Mouse (Mus musculus) kidney, adult 2 months (tissue): Measurements from ENCODE around the gene Six2. TPM values are rescaled to one million over a fixed set of nuclear protein-coding genes. Genes with fewer than 3 reads are reported as not detected.

ENCODE experiments used
- DNase-seq: peaks from one replicate; pipeline ENCODE4 v3.0.0; 2021
- H3K27ac ChIP-seq: fragments of 200-500 bp; 2 replicates; pipeline ENCODE4 v1.5.1; 2012; ENCODE audit warnings: low read depth, low read length, control low read depth, inconsistent platforms; ENCODE audit not compliant: insufficient read depth
- H3K27me3 ChIP-seq: fragments of 200-500 bp; replicated peaks from 2 replicates; pipeline ENCODE4 v1.6.1; 2012; ENCODE audit warnings: mild to moderate bottlenecking, moderate library complexity, low read length, inconsistent platforms; ENCODE audit not compliant: control insufficient read depth, insufficient read depth
- H3K36me3 ChIP-seq: fragments of 200-500 bp; 2 replicates; pipeline ENCODE4 v1.6.1; 2012; ENCODE audit warnings: mild to moderate bottlenecking, moderate library complexity, low read length, inconsistent platforms; ENCODE audit not compliant: control insufficient read depth, insufficient read depth
- H3K4me1 ChIP-seq: fragments of 200-500 bp; 2 replicates; pipeline ENCODE4 v1.6.1; 2011; ENCODE audit warnings: low read length; ENCODE audit not compliant: control insufficient read depth, insufficient read depth
- H3K4me3 ChIP-seq: fragments of 200-500 bp; 2 replicates; pipeline ENCODE4 v1.5.1; 2011; ENCODE audit warnings: mild to moderate bottlenecking, low read depth, low read length, control low read depth; ENCODE audit not compliant: insufficient read depth
- CTCF ChIP-seq: fragments of 200-500 bp; conservative IDR thresholded peaks from 2 replicates; pipeline ENCODE4 v1.5.1; 2011; ENCODE audit warnings: low read depth, mild to moderate bottlenecking, control low read depth, low read length, moderate library complexity, mixed read lengths; ENCODE audit not compliant: insufficient read depth, insufficient read length
- POLR2A ChIP-seq: fragments of 200-500 bp; IDR thresholded peaks from one replicate; pipeline ENCODE4 v1.6.1; 2011; ENCODE audit warnings: low read depth, low read length, control low read depth
- WGBS: fragments of 180-500 bp; shearing (Covaris S2); methylation state at CpG from one replicate; pipeline ENCODE4 v1.1.7; 2018; 5-methylcytosine and 5-hydroxymethylcytosine counted together
- polyA plus RNA-seq: library from polyadenylated mRNA; depleted of rRNA; stranded (reverse); fragments of >200 nt; gene quantifications from 2 replicates; pipeline ENCODE4 v1.2.3, GENCODE M21; 2012

Six2 gene
- polyA plus RNA-seq, 1 experiment: 0.11 TPM

DNA sequence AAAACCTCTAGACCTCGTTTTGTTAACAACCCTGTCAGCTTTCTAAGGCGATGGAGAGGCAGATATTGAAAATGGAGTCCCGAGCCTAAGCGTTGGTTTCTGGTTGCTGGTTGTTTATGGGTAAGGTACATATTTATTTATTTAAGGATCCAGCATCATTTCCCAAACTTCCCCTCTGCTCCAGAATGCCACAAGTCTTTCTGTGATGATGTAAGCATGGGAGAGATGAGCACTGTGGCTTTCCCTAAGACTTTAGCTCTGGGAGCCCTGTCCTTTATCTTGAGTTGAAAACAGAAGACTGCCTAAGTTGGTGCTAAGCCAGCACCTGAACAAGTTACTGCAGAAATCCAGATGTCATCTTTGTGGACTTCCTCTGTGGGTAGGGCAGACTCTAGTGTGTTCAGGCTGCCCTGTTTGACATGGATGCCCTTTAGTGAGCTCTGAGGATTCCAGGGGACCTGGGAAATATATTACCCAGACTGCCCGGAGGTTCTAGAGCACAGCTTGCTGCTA is 1.8 kb upstream of the Six2 start:
- Histone ChIP-seq H3K36me3 (no peaks in the 10 kb centered on the region), H3K27ac (no peak overlapping the region), H3K4me1 (peaks cover 5% of the 10 kb centered on the region; the same call in 1 of the 2 replicates), H3K27me3 (peaks cover 11% of the 10 kb centered on the region), H3K4me3 (no peak overlapping the region)
- 48% methylated on average over 5 of the region's 5 CpGs for WGBS
- no peak for TF ChIP-seq POLR2A
- no peak for TF ChIP-seq CTCF
- DNase-seq: no peak

DNA sequence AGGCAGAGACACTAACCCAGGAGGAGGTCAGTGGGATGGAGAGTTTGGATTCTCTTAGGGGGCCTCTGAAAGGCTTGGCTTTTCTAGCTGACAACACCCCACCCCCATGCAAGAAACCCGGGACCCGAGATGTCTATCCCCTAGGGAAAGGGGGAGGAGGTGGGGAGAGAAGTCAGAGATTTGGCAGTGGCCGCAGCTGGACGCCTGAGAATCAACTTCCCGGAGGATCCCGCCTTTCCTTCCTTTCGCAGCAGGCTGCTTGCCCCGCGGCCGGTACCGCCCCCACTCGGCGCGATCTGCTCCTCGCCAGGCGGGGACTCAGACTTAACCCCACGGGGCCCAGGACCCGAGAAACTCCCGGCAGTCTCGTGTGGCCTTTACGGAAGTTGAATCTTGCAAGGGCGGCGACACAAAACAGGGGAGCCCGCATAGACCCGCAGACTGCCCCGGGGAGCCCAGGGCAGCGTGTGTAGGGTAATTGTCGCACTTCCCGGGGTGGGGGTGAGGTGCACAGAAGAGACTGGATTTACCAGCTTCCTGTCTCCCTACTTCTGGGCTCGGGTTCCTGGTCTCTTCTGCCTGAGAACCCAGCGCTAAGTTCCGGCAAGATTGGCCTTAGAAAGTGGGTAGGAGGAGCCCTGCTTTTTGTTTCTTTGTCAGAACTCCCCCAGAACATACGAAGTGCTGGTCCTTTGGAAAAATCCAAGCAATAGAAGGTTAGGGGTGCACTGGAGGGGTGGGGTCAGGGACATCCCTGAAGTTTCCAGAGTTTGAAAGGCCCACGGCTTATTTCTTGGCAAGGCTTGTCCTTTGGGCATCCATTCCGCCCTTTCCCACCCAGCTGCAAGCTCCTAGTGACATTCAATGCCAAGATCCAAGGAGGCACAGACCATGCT is 1.1 kb upstream of the Six2 start:
- Histone ChIP-seq H3K27ac (no peak overlapping the region), H3K4me3 (peak overlapping the region; percentile 24), H3K36me3 (no peaks in the 10 kb centered on the region), H3K4me1 (peaks cover 5% of the 10 kb centered on the region; the same call in 1 of the 2 replicates), H3K27me3 (peaks cover 9% of the 10 kb centered on the region)
- DNase-seq: peak; percentile 17
- TF ChIP-seq POLR2A: no peak
- TF ChIP-seq CTCF: no peak
- 4% methylated on average over 35 of the region's 35 CpGs for WGBS

DNA sequence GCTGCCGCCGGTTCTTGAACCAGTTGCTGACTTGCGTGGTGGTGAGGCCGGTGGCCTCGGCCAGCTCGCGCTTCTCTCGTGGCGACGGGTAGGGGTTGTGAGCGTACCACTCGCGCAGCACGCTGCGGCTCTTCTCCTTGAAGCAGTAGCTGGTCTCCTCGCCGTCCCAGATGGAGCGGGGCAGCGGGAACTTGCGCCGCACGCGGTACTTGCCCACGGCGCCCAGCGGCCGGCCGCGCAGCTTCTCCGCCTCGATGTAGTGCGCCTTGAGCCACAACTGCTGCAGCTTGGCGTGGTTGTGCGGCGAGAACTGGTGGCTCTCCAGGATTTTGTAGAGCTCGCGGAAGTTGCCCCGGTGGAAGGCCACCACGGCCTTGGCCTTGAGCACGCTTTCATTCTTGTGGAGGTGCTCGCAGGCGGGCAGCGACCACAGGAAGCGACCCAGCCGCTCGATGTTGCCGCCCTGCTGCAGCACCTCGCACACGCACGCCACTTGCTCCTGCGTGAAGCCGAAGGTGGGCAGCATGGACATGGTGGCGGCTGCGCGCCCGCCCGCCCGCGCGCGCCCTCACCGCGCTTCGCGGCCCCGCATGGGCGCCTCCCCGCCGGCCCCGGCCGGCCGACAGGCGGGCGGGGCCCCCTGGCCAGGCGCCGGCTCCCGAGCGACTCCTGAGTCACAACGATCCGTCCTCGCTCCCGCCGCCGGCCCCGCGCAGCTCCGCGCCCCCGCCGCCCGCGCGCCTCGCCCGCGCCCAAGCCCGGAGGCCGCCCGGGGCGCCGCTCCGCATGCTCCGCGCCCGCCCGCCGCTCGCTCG is 446 bp downstream of the Six2 start:
- Histone ChIP-seq H3K4me1 (peaks cover 5% of the 10 kb centered on the region; the same call in 1 of the 2 replicates), H3K36me3 (no peaks in the 10 kb centered on the region), H3K27me3 (peaks cover 9% of the 10 kb centered on the region), H3K27ac (no peak overlapping the region), H3K4me3 (peak overlapping the region; percentile 47)
- 3% methylated on average over 100 of the region's 109 CpGs for WGBS
- no peak for DNase-seq
- TF ChIP-seq CTCF: no peak
- TF ChIP-seq POLR2A: no peak

DNA sequence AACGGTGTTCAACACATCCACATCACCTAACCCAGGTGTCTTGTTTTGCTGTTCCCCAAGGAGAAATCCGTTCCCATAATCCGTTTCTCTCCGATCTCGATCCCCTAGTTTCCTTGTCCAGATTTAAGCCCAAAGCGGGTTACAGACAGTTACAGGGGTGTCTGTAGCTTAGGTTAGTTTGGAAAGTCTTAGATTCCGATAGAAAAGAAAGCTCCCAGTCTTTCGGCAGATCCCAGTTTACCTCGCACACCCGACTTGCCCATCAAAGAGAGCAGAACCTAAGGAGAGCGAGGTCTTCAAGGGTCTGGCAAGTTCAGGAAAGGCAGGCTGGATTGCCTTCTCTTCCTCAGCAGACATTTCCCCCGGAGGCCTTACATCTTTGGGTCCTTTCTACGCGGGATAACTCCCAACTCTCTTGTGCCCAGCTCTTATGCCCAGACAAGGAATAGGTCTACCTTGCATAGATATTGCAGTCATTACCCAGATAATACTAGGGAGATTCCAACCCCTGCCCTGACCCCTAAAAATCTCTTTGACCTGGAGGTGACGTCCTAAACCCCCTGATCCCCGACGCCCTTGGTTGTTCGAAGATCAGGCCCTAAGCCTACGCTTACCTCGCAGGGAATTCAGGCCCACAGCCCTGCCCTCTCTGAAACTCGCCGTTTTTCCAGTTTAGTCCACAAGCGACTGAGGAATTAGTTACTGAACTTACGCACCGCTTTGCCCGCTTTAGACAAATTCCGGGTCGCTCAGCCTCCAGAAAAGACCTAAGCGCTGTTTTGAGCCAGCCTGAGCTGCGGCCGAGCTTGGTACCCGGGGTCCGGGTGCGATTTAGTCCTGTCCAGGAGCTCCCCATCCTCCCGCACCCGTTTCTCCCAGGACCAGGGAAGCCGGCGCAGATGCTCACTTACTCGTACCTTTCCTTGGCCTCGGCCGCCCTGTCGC is 1.3 kb downstream of the Six2 start:
- DNase-seq: no peak
- TF ChIP-seq CTCF (no peak), POLR2A (no peak)
- Histone ChIP-seq H3K4me1 (peaks cover 5% of the 10 kb centered on the region; the same call in 1 of the 2 replicates), H3K4me3 (0 out of 2 replicates have a peak overlapping the region, but pooled peaks have one; percentile 47), H3K27me3 (peaks cover 9% of the 10 kb centered on the region), H3K36me3 (no peaks in the 10 kb centered on the region), H3K27ac (no peak overlapping the region)
- 11% methylated on average over 42 of the region's 42 CpGs for WGBS

DNA sequence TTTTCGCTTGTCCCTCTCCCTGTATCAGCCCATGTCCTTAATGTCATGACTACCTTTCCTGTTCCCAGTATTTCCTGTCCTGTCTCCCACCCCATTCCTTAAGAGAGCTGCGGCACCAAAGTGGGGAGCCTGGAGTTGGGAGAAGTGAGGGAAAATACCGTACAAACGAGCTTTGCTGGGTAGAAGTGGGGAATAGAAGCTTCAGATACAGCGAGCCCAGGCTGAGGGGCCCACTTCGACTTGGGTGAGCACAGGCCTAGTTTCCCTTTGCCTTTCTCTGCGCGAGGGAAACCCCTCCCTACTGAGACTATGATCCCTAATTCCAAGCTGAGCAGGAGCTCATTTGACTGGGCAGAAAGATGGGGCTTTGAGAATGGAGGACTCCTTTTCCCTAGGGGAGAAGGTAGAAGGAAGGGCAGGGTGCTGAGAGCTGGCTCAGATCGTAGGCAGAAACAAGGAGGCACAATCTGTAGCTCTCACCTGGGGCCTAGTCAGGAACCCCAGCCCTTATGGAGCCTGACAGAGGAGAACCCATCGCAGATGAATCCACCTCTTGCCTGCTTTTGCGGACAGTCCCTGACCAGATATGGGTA is 2.3 kb downstream of the Six2 start:
- TF ChIP-seq CTCF: no peak
- no peak for TF ChIP-seq POLR2A
- H3K27me3 ChIP-seq: peaks cover 9% of the 10 kb centered on the region
- peaks cover 5% of the 10 kb centered on the region; the same call in 1 of the 2 replicates for H3K4me1 ChIP-seq
- 26% methylated on average over 11 of the region's 11 CpGs for WGBS
- no peaks in the 10 kb centered on the region for H3K36me3 ChIP-seq
- H3K27ac ChIP-seq: no peak overlapping the region
- DNase-seq: no peak
- no peak overlapping the region for H3K4me3 ChIP-seq
